Mouse (Mus musculus): ENCODE results near the gene 1810009A15Rik. TPM values are rescaled to one million over a fixed set of nuclear protein-coding genes. Genes with fewer than 3 reads are reported as not detected.
"Not testable (repeated sequence)": the region's sequence is repeated elsewhere in the genome, so short reads cannot be mapped to it uniquely, and the experiment has no call there.

Gene 1810009A15Rik
- total RNA-seq, 2 experiments from 2014 or later: 21.4 to 23.9 TPM

GRCm38 (mm10) chr19:8871267-8872186 lies 17.1 kb upstream of the 1810009A15Rik start, which contains the start of gene Ubxn1:
Gene Ubxn1, plus strand, starts transcription at chr19:8871496.
- peak; percentile 96 to 99 for DNase-seq (ENCODE audit: low spot score in 2 of 2)
- intact Hi-C loops (cut with DNase I): no loop called here

DNA sequence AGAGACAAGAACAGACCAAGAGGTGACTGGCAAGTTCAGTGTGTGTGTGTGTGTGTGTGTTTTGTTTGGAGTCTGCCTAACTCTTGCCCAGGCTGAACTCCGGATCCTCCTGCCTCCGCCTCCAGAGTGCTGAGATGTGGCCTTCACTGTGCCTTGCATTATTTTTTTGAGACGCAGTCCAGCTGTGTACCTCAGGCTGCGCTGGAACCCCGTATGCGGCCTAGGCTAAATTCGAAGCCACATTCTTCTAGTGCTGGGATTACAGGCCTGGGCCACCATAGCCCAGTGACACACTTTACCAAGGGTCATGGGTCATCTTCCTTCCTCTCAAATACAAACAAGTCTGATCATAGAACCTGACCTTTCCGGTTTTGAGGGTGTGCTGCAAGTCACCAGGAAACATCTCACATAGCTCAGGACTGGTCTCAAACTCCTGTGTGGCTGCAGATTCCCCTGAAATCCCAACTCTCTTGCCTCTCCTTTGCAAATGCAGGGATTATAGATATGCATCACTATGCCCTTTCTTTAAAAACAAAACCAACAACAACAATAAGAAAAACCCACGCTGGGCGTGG lies 16.3 kb upstream of the 1810009A15Rik start:
- no peak for DNase-seq (ENCODE audit: low spot score in 2 of 2)
- intact Hi-C loops (cut with DNase I): no loop called here

DNA sequence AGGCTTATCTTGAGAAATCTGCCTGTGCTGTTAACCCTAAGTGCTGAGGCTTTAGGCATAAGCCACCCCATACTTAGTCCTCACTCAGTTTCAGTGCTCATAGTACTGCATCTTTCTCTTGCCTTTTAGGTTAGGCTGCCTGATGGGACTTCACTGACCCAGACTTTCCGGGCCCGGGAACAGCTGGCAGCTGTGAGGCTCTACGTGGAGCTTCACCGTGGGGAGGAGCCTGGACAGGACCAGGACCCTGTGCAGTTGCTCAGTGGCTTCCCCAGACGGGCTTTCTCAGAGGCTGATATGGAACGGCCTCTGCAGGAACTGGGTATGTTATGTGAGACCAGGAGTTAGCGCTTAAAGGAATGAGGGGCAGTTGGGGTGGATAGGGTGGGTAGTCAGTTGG lies 13.6 kb upstream of the 1810009A15Rik start:
- intact Hi-C loops (cut with DNase I): no loop called here
- DNase-seq (ENCODE audit: low spot score in 2 of 2): no peak

DNA sequence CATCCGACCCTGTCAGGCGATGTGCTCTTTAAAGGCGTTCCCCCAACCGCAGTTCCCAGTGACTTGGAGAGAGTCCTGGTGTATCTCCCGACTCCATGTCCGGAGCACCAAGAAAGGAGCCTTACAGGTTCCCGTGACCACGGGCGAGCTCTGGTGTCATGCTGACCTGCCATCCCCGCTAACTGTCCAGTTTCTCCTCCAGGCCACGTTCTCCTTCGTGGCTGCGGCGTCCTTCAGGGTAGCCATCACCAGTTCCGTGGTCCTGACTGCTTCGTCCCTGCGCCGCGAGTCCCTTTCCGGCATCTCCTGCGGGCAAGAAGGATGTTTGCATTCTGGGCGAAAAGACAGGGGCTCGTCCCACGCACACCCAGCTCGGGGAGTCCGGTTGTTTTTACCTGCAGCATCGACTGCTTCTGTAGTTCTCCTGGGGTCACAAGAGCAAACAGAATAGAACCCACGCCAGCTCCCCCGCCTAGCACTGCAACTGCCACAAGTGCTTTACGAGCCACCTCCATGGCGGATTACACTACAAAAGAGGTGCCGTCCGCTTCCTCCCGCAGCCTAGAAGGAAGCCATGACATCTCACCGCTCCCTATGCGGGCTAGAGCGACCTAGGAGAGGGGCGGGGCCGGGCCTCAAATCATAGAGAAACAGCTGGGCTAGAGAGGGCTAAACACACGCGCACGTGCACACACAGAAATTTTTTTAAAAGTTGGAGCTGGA lies 8.2 kb upstream of the 1810009A15Rik start, which contains the start of gene Uqcc3:
Uqcc3 (minus strand) TSS at position 613 of the 723 bp plus-strand sequence.
- intact Hi-C loops (cut with DNase I): no loop called here
- DNase-seq (ENCODE audit: low spot score in 2 of 2): peak; percentile 89 to 93

GRCm38 (mm10) chr19:8881034-8881392 lies 7.6 kb upstream of the 1810009A15Rik start:
- no peak for DNase-seq (ENCODE audit: low spot score in 2 of 2)
- intact Hi-C loops (cut with DNase I): no loop called here

GRCm38 (mm10) chr19:8883616-8884015 lies 5.0 kb upstream of the 1810009A15Rik start, which contains the start of the genes Lbhd1 and Gm49403:
Gene Lbhd1, plus strand, starts transcription at chr19:8883732.
Gene Gm49403, plus strand, starts transcription at chr19:8883930.
- intact Hi-C loops (cut with DNase I): no loop called here
- DNase-seq (ENCODE audit: low spot score in 2 of 2): no peak

DNA sequence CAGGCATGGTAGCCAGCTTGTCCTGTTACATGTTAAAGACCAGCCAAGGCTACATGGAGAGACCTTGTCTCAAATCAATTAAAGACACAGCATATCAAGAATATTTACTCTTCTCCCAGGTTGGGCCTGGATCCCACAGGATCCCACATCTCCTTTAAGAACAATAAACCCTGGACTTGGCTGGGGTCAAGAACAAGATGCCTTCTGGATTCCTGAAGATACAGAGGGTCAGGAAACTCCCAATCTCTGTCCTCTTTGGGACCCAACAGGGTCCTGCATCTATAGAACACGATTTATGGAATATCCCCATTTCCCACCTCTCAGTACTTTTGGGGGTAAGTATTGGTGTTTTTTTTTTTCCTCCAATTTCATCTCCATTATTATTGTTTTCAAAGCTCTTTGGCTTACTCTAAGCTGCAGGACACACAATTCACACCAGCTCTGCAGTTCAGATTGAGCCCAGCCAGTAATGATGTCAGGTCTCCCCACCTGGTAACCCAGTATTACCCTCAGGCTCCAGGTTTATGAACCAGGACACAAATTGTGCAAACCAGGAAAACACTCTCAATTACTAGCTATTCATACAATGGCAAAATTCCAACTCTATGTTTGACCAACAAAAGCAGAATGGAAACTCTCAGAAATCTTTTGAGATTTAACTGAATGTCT lies 1.6 kb upstream of the 1810009A15Rik start:
- no peak for DNase-seq (ENCODE audit: low spot score in 2 of 2)
- intact Hi-C loops (cut with DNase I): loop anchor here (5.0 kb wide), 1 partner anchor 45 kb away; no protein-coding TSS in a partner anchor

GRCm38 (mm10) chr19:8887585-8888463 lies 829 bp upstream of the 1810009A15Rik start:
- intact Hi-C loops (cut with DNase I): loop anchor here (5.0 kb wide), 1 partner anchor 46 kb away; no protein-coding TSS in a partner anchor

DNA sequence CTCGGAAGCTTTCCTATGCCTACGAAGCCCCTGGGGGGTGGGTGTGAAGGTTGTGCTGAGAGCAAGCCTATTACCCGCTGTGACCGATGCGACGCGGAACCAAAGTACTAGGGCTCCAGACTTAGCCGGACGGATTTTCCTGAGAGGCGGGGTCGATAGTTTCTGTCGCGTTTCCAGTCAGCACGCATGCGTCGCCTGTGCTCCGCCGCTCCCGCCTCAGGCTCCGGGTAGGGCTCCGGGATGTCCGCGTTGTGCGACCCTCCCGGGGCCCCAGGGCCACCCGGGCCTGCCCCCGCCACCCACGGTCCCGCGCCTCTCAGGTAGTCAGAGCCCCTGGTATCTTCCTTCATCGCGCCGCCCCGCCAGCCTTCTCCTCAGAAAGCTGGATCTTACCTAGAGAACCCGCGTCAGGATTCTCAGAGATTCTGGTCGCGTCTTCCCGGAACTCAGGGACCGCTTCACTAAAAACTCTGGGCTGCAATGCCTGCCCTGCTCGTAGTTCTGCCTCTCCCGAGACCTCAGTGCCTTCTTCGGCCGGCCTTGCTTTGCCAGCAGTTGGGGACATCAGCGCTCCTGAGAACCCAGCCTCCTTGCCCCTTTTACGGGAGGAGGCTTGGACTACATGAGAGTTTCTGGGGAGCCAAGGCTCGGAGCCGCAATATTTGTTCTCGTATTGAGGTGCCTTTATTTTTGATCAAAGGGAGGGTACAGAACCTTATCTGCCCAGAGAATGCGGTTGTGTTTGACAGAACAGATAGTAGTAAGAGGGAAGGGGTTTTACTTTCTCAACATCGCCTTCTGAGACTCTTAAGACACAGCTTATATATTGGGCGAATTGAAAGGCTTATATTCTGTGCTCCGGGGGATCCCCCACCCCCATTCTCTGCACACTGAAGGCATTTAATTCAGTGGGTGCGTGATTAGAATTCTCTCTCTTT lies 4.4 kb downstream of the 1810009A15Rik start, which contains the start of gene Ints5:
Ints5 (plus strand) TSS at position 177 of the 938 bp plus-strand sequence.
- DNase-seq (ENCODE audit: low spot score in 2 of 2): peak; percentile 84 to 89
- intact Hi-C loops (cut with DNase I): no loop called here

More at GRCm38 (mm10) chr19:8887585-8888463, 829 bp upstream of the 1810009A15Rik start:
- DNase-seq (ENCODE audit: low spot score in 2 of 2): no peak

- intact Hi-C loops (cut with DNase I): loop anchor here (5.0 kb wide), 1 partner anchor 57 kb away; the partner anchor contains the start of gene Tut1
- DNase-seq (ENCODE audit: low spot score in 2 of 2): no peak
Measured at GRCm38 (mm10) chr19:8895397-8895960, 6.8 kb downstream of the 1810009A15Rik start.

GRCm38 (mm10) chr19:8896231-8896630 lies 7.6 kb downstream of the 1810009A15Rik start:
- intact Hi-C loops (cut with DNase I): loop anchor here (5.0 kb wide), 1 partner anchor 56 kb away; the partner anchor contains the start of gene Tut1
- not testable (repeated sequence) for DNase-seq (ENCODE audit: low spot score in 2 of 2)

DNA sequence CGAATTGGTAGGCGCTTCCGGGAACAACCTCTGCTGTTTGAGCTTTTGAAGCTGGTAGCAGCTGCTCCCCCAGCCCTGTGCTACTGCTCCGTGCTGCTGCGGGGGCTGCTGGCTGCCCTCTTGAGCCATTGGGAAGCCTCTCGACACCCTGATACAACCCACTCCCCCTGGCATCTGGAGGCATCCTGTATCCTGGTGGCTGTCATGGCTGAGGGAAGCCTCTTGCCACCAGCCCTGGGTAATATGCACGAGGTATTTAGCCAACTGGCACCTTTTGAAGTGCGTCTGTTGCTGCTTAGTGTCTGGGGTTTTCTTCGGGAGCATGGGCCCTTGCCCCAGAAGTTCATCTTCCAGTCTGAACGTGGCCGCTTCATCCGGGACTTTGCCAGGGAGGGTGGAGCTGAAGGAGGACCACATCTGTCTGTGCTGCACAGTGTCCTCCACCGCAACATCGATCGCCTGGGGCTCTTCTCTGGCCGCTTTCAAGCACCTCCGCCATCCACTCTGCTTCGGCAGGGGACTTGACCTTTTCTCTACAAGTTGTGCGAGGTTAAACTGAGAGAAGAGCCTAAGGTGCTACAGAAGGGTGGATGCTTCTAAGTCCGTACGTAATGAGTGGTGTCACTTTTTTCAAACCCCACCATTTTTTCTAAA lies 8.7 kb downstream of the 1810009A15Rik start:
- peak; percentile 30 to 33 for DNase-seq (ENCODE audit: low spot score in 2 of 2)
- intact Hi-C loops (cut with DNase I): loop anchor here (5.0 kb wide), 1 partner anchor 55 kb away; the partner anchor contains the start of gene Tut1

- intact Hi-C loops (cut with DNase I): loop anchor here (2.0 to 5.0 kb wide), 2 partner anchors 15 to 54 kb away; partner anchors contain the start of gene Tut1
Measured at GRCm38 (mm10) chr19:8897865-8898495, 9.3 kb downstream of the 1810009A15Rik start, which contains the start of gene Ganab. Gene Ganab, plus strand, starts transcription at chr19:8898071.

DNA sequence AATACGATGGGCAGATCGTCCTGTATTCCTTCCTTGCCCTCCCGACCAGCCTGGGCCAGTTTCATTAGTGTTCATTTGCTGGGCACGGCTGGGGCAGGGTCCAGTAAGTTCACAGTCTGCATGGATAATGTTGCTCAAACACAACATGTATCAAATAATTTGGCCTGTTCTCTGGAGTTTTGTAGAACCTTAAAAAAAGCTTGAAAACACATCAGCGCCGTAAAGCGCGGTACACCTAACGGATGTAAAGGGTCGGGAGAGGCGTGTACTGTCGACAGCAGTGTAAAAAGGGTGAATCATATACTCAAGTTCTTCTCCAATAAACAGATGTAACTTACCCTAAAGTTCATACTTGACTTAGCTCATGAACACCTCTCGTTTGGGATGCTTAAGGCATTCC lies 9.9 kb downstream of the 1810009A15Rik start:
- peak in 1 of 2 experiments; percentile 5 for DNase-seq (ENCODE audit: low spot score in 2 of 2)
- intact Hi-C loops (cut with DNase I): loop anchor here (2.0 to 5.0 kb wide), 2 partner anchors 14 to 54 kb away; partner anchors contain the start of gene Tut1

More at GRCm38 (mm10) chr19:8897865-8898495, 9.3 kb downstream of the 1810009A15Rik start, which contains the start of gene Ganab:
- DNase-seq (ENCODE audit: low spot score in 2 of 2): peak; percentile 97 to 98

DNA sequence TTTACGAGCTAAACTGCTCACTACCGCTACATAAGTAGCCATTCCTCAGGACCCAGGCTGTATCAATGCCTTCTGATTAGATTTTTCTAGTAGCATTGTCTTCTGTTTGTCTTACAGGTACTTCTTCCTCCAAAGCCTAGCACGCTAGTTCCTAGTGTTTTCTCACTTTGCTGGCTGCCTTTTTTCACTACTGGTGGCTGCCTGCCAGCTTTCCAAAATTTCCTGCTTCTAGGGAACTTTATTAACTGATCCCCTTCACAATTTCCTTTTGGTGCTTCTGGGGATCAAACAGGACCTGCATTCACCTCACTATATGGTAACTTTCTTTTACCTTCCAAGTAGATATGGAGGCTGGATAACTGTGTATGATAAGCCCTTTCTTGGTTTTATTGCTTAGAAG lies 10.4 kb downstream of the 1810009A15Rik start:
- intact Hi-C loops (cut with DNase I): loop anchor here (2.0 to 5.0 kb wide), 2 partner anchors 14 to 53 kb away; partner anchors contain the start of gene Tut1
- no peak for DNase-seq (ENCODE audit: low spot score in 2 of 2)

All from left cerebral cortex, postnatal 25 days (tissue).